Mouse (Mus musculus): ENCODE results near the gene Tmed8. TPM values are rescaled to one million over a fixed set of nuclear protein-coding genes. Genes with fewer than 3 reads are reported as not detected.
A peak's percentile ranks its signal among the peaks of the same experiment; 100 is the strongest.
"Not testable (repeated sequence)": the region's sequence is repeated elsewhere in the genome, so short reads cannot be mapped to it uniquely, and the experiment has no call there.

Gene Tmed8
- polyA plus RNA-seq, 1 experiment from 2014 or later, result 2.0 TPM

GRCm38 (mm10) chr12:87212844-87213606 is 12.8 kb upstream of the Tmed8 start:
- WGBS, result 62% methylated on average over 2 of the region's 2 CpGs

GRCm38 (mm10) chr12:87205789-87206188 is 5.5 kb upstream of the Tmed8 start:
- not testable (repeated sequence) for H3K4me3 ChIP-seq (ENCODE audit: low read length); H3K4me2 ChIP-seq (replicated peaks; ENCODE audit: low read depth, low read length); H3K36me3 ChIP-seq (ENCODE audit: insufficient read depth, low read length); H3K9me3 ChIP-seq (ENCODE audit: low read length); H3K27me3 ChIP-seq (ENCODE audit: insufficient read depth, low read length); H3K27ac ChIP-seq (ENCODE audit: low read length); H3K9ac ChIP-seq (replicated peaks; ENCODE audit: low read length); H3K4me1 ChIP-seq (ENCODE audit: insufficient read depth, low read length); ATAC-seq (ENCODE audit: low FRiP score, low TSS enrichment)
- 89% methylated on average over 5 of the region's 5 CpGs for WGBS

More at GRCm38 (mm10) chr12:87212844-87213606, 12.8 kb upstream of the Tmed8 start:
- no peaks in the 10 kb centered on the region for H3K36me3 ChIP-seq (ENCODE audit: insufficient read depth, low read length)
- no peak overlapping the region for H3K9ac ChIP-seq (replicated peaks; ENCODE audit: low read length)
- no peaks in the 10 kb centered on the region for H3K9me3 ChIP-seq (ENCODE audit: low read length)
- H3K4me2 ChIP-seq (replicated peaks; ENCODE audit: low read depth, low read length), result no peak overlapping the region
- H3K27ac ChIP-seq (ENCODE audit: low read length), result no peak overlapping the region
- no peaks in the 10 kb centered on the region for H3K27me3 ChIP-seq (ENCODE audit: insufficient read depth, low read length)
- no peaks in the 10 kb centered on the region for H3K4me1 ChIP-seq (ENCODE audit: insufficient read depth, low read length)
- no peak for ATAC-seq (ENCODE audit: low FRiP score, low TSS enrichment)
- H3K4me3 ChIP-seq (ENCODE audit: low read length), result no peak overlapping the region

GRCm38 (mm10) chr12:87201694-87202093 is 1.4 kb upstream of the Tmed8 start:
- peaks cover 7% of the 10 kb centered on the region for H3K4me1 ChIP-seq (ENCODE audit: insufficient read depth, low read length)
- H3K9me3 ChIP-seq (ENCODE audit: low read length), result no peaks in the 10 kb centered on the region
- H3K27ac ChIP-seq (ENCODE audit: low read length), result no peak overlapping the region
- 73% methylated on average over 5 of the region's 5 CpGs for WGBS
- no peak overlapping the region for H3K4me2 ChIP-seq (replicated peaks; ENCODE audit: low read depth, low read length)
- ATAC-seq (ENCODE audit: low FRiP score, low TSS enrichment), result no peak
- no peak overlapping the region for H3K4me3 ChIP-seq (ENCODE audit: low read length)
- H3K9ac ChIP-seq (replicated peaks; ENCODE audit: low read length), result no peak overlapping the region
- no peaks in the 10 kb centered on the region for H3K27me3 ChIP-seq (ENCODE audit: insufficient read depth, low read length)
- no peaks in the 10 kb centered on the region for H3K36me3 ChIP-seq (ENCODE audit: insufficient read depth, low read length)

GRCm38 (mm10) chr12:87199206-87199972 is 865 bp downstream of the Tmed8 start, which contains the start of gene Samd15:
TSS of gene Samd15 (plus strand) at chr12:87199723.
- Histone ChIP-seq H3K9me3 (ENCODE audit: low read length) (no peaks in the 10 kb centered on the region), H3K4me2 (replicated peaks; ENCODE audit: low read depth, low read length) (peak within 1 kb of the TSS; percentile 77), H3K27me3 (ENCODE audit: insufficient read depth, low read length) (no peaks in the 10 kb centered on the region), H3K9ac (replicated peaks; ENCODE audit: low read length) (peak within 1 kb of the TSS; percentile 89), H3K4me3 (ENCODE audit: low read length) (peak within 1 kb of the TSS; percentile 81), H3K4me1 (ENCODE audit: insufficient read depth, low read length) (peaks cover 7% of the 10 kb centered on the region), H3K36me3 (ENCODE audit: insufficient read depth, low read length) (no peaks in the 10 kb centered on the region), H3K27ac (ENCODE audit: low read length) (peak within 1 kb of the TSS; percentile 61; the same call in 1 of the 2 replicates)
- under 1% methylated on average over 35 of the region's 38 CpGs for WGBS
- ATAC-seq (ENCODE audit: low FRiP score, low TSS enrichment), result peak; percentile 76; the same call in 1 of the 2 replicates

- Histone ChIP-seq H3K36me3 (ENCODE audit: insufficient read depth, low read length) (no peaks in the 10 kb centered on the region), H3K4me1 (ENCODE audit: insufficient read depth, low read length) (peaks cover 7% of the 10 kb centered on the region), H3K4me3 (ENCODE audit: low read length) (peak overlapping the region; percentile 81), H3K27me3 (ENCODE audit: insufficient read depth, low read length) (no peaks in the 10 kb centered on the region), H3K27ac (ENCODE audit: low read length) (no peak overlapping the region), H3K9ac (replicated peaks; ENCODE audit: low read length) (peak overlapping the region; percentile 89; the same call in 1 of the 2 replicates), H3K9me3 (ENCODE audit: low read length) (no peaks in the 10 kb centered on the region), H3K4me2 (replicated peaks; ENCODE audit: low read depth, low read length) (peak overlapping the region; percentile 77)
- no peak for ATAC-seq (ENCODE audit: low FRiP score, low TSS enrichment)
- 49% methylated on average over 6 of the region's 6 CpGs for WGBS
Observed at GRCm38 (mm10) chr12:87198792-87199191, 1.5 kb downstream of the Tmed8 start.

- no peak for ATAC-seq (ENCODE audit: low FRiP score, low TSS enrichment)
- H3K9me3 ChIP-seq (ENCODE audit: low read length), result no peaks in the 10 kb centered on the region
- no peaks in the 10 kb centered on the region for H3K36me3 ChIP-seq (ENCODE audit: insufficient read depth, low read length)
- H3K4me1 ChIP-seq (ENCODE audit: insufficient read depth, low read length), result peaks cover 7% of the 10 kb centered on the region
- no peak overlapping the region for H3K9ac ChIP-seq (replicated peaks; ENCODE audit: low read length)
- no peak overlapping the region for H3K27ac ChIP-seq (ENCODE audit: low read length)
- no peaks in the 10 kb centered on the region for H3K27me3 ChIP-seq (ENCODE audit: insufficient read depth, low read length)
- no peak overlapping the region for H3K4me3 ChIP-seq (ENCODE audit: low read length)
- no peak overlapping the region for H3K4me2 ChIP-seq (replicated peaks; ENCODE audit: low read depth, low read length)
Observed at GRCm38 (mm10) chr12:87196310-87196709, 3.9 kb downstream of the Tmed8 start.

GRCm38 (mm10) chr12:87195069-87195468 is 5.2 kb downstream of the Tmed8 start:
- no peak overlapping the region for H3K4me2 ChIP-seq (replicated peaks; ENCODE audit: low read depth, low read length)
- H3K27ac ChIP-seq (ENCODE audit: low read length), result no peak overlapping the region
- H3K36me3 ChIP-seq (ENCODE audit: insufficient read depth, low read length), result no peaks in the 10 kb centered on the region
- no peak overlapping the region for H3K9ac ChIP-seq (replicated peaks; ENCODE audit: low read length)
- H3K4me3 ChIP-seq (ENCODE audit: low read length), result no peak overlapping the region
- 84% methylated on average over 1 of the region's 1 CpGs for WGBS
- peaks cover 7% of the 10 kb centered on the region for H3K4me1 ChIP-seq (ENCODE audit: insufficient read depth, low read length)
- no peaks in the 10 kb centered on the region for H3K27me3 ChIP-seq (ENCODE audit: insufficient read depth, low read length)
- H3K9me3 ChIP-seq (ENCODE audit: low read length), result no peaks in the 10 kb centered on the region
- ATAC-seq (ENCODE audit: low FRiP score, low TSS enrichment), result no peak

- Histone ChIP-seq H3K36me3 (ENCODE audit: insufficient read depth, low read length) (no peaks in the 10 kb centered on the region), H3K27me3 (ENCODE audit: insufficient read depth, low read length) (no peaks in the 10 kb centered on the region), H3K27ac (ENCODE audit: low read length) (no peak overlapping the region), H3K4me2 (replicated peaks; ENCODE audit: low read depth, low read length) (no peak overlapping the region), H3K9me3 (ENCODE audit: low read length) (no peaks in the 10 kb centered on the region), H3K9ac (replicated peaks; ENCODE audit: low read length) (no peak overlapping the region), H3K4me1 (ENCODE audit: insufficient read depth, low read length) (no peaks in the 10 kb centered on the region), H3K4me3 (ENCODE audit: low read length) (no peak overlapping the region)
- 89% methylated on average over 3 of the region's 3 CpGs for WGBS
- no peak for ATAC-seq (ENCODE audit: low FRiP score, low TSS enrichment)
Observed at GRCm38 (mm10) chr12:87193008-87193407, 7.2 kb downstream of the Tmed8 start.

GRCm38 (mm10) chr12:87177631-87178030 is 22.6 kb downstream of the Tmed8 start:
- 98% methylated on average over 4 of the region's 4 CpGs for WGBS
- Histone ChIP-seq H3K4me2 (replicated peaks; ENCODE audit: low read depth, low read length) (no peak overlapping the region), H3K9me3 (ENCODE audit: low read length) (no peaks in the 10 kb centered on the region), H3K4me3 (ENCODE audit: low read length) (no peak overlapping the region), H3K36me3 (ENCODE audit: insufficient read depth, low read length) (no peaks in the 10 kb centered on the region), H3K4me1 (ENCODE audit: insufficient read depth, low read length) (no peaks in the 10 kb centered on the region), H3K27ac (ENCODE audit: low read length) (no peak overlapping the region), H3K27me3 (ENCODE audit: insufficient read depth, low read length) (no peaks in the 10 kb centered on the region), H3K9ac (replicated peaks; ENCODE audit: low read length) (no peak overlapping the region)
- no peak for ATAC-seq (ENCODE audit: low FRiP score, low TSS enrichment)

Measured in kidney, embryonic 16.5 days (tissue).